Mouse (Mus musculus) skeletal muscle tissue, adult 2 months (tissue): ENCODE measurements around the gene Nup205.
"Not testable (repeated sequence)": the region's sequence is repeated elsewhere in the genome, so short reads cannot be mapped to it uniquely, and the experiment has no call there.

Experiments
- DNase-seq: peaks from one replicate; pipeline ENCODE4 v3.0.0-alpha.2; 2012; ENCODE audit warnings: low read depth, low spot score

The Nup205 gene

GRCm38 (mm10) chr6:35176979-35177649, at the start of gene Nup205:
TSS of gene Nup205 (plus strand) at chr6:35177421.
- DNase-seq = peak; percentile 50

- no peak for DNase-seq
Observed at GRCm38 (mm10) chr6:35132806-35133205, 44.4 kb upstream of the Nup205 start.

GRCm38 (mm10) chr6:35133246-35133578, 44.0 kb upstream of the Nup205 start:
- no peak for DNase-seq

- peak; percentile 95 for DNase-seq
Observed at GRCm38 (mm10) chr6:35133579-35134488, 43.4 kb upstream of the Nup205 start, which contains the start of gene Cnot4. TSS of gene Cnot4 (minus strand) at chr6:35133724.

- no peak for DNase-seq
Observed at GRCm38 (mm10) chr6:35134844-35135243, 42.4 kb upstream of the Nup205 start.

- no peak for DNase-seq
Observed at GRCm38 (mm10) chr6:35140351-35140750, 36.9 kb upstream of the Nup205 start.

GRCm38 (mm10) chr6:35145569-35145968, 31.7 kb upstream of the Nup205 start:
- no peak for DNase-seq

- DNase-seq = no peak
Observed at GRCm38 (mm10) chr6:35147726-35148422, 29.3 kb upstream of the Nup205 start.

GRCm38 (mm10) chr6:35154540-35154939, 22.7 kb upstream of the Nup205 start:
- no peak for DNase-seq

GRCm38 (mm10) chr6:35169250-35169649, 8.0 kb upstream of the Nup205 start:
- no peak for DNase-seq

GRCm38 (mm10) chr6:35172028-35172427, 5.2 kb upstream of the Nup205 start:
- not testable (repeated sequence) for DNase-seq

GRCm38 (mm10) chr6:35173181-35173580, 4.0 kb upstream of the Nup205 start:
- DNase-seq = no peak

GRCm38 (mm10) chr6:35177650-35178272, 540 bp downstream of the Nup205 start:
- peak; percentile 7 for DNase-seq

- DNase-seq = not testable (repeated sequence)
Observed at GRCm38 (mm10) chr6:35179299-35179698, 2.1 kb downstream of the Nup205 start.

GRCm38 (mm10) chr6:35184781-35185180, 7.6 kb downstream of the Nup205 start:
- no peak for DNase-seq

- DNase-seq = no peak
Observed at GRCm38 (mm10) chr6:35191198-35191597, 14.0 kb downstream of the Nup205 start.

GRCm38 (mm10) chr6:35225696-35226095, 48.5 kb downstream of the Nup205 start:
- no peak for DNase-seq

- no peak for DNase-seq
Observed at GRCm38 (mm10) chr6:35229415-35229814, 52.2 kb downstream of the Nup205 start.

GRCm38 (mm10) chr6:35236108-35236785, 59.0 kb downstream of the Nup205 start:
- no peak for DNase-seq

- no peak for DNase-seq
Observed at GRCm38 (mm10) chr6:35243252-35243651, 66.0 kb downstream of the Nup205 start.

GRCm38 (mm10) chr6:35243989-35244388, 66.8 kb downstream of the Nup205 start:
- no peak for DNase-seq
